Mouse (Mus musculus): ENCODE results near the gene Dglucy. TPM values are rescaled to one million over a fixed set of nuclear protein-coding genes. Genes with fewer than 3 reads are reported as not detected.
A peak's percentile ranks its signal among the peaks of the same experiment; 100 is the strongest.

The Dglucy gene
- total RNA-seq, 2 experiments from 2014 or later, result 3.9 to 5.0 TPM

DNA sequence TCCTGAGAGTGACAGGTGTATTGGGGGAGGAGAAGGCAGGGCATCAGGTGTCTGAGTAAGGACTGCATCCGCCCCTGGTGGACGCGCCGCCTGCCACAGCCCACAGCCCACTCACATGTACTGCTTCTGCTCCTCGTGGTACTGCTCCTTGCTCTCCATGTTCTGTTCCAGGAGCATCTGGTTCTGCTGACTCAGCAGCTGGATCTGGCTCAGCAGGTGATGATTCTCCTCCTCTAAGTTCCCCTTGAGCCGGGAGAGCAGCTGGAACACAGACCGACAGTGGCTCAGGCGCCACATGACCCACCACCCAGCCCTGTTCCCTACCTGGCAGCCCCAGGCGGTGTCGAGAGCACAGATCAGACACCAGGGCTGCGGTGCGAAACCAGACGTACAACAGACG is 152.8 kb downstream of the Dglucy start:
- no peak for DNase-seq

DNA sequence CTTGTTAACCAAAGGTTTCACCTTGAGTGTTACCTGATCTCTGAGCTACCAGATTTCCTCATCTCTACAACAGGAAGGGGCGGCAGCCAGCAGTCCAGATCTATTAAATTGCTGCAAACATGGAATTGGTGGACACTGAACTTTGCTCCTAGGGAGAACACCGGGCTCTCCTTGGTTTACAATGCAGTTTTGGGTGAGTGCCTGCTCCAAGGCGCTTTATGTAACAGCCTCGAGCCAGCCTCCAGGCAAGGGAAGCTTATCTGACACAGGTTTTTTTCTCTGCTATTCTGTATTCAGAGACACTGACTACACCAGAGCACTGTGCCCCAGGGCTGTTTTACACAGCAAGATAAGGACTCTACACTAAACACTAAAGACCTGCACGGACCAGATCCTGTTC is 155.9 kb downstream of the Dglucy start:
- DNase-seq, result no peak

DNA sequence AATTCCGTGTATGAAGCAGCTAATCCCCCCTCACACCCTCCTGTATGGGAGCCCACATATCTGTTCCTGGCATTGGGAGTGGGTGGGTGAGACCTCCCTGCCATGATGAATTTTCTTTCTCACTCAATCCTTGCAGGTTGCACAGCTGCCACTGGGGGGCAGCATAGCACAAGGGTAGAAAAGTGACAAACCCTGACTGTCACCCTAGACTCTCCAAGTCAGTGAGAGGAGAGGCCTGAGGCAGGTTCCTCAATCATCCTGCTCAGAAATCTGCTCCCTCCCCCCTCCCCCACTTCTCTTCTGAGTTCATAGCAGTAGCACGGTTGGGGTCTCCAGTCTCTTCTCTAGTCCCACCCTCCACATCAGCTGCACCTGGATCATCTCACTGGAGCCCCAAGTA is 157.3 kb downstream of the Dglucy start:
- peak; percentile 80 for DNase-seq

DNA sequence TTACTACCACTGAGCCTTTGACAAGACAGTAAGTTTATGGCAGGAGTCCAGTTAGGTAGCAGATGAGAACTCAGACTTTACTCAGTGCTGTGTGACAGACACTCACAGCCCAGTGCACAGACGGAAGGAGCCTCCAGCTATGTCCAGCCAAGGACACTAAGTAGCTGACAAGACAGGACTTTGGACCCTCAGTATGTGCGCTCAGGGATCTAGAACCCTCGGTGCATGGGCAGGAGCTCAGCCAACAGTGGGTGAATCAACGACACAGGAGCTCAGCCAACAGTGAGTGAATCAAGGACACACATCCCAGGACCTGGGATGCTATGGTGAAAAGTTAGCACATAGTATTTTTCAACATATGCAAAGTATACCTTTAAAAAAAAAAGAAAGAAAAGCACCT is 157.9 kb downstream of the Dglucy start:
- DNase-seq, result no peak

DNA sequence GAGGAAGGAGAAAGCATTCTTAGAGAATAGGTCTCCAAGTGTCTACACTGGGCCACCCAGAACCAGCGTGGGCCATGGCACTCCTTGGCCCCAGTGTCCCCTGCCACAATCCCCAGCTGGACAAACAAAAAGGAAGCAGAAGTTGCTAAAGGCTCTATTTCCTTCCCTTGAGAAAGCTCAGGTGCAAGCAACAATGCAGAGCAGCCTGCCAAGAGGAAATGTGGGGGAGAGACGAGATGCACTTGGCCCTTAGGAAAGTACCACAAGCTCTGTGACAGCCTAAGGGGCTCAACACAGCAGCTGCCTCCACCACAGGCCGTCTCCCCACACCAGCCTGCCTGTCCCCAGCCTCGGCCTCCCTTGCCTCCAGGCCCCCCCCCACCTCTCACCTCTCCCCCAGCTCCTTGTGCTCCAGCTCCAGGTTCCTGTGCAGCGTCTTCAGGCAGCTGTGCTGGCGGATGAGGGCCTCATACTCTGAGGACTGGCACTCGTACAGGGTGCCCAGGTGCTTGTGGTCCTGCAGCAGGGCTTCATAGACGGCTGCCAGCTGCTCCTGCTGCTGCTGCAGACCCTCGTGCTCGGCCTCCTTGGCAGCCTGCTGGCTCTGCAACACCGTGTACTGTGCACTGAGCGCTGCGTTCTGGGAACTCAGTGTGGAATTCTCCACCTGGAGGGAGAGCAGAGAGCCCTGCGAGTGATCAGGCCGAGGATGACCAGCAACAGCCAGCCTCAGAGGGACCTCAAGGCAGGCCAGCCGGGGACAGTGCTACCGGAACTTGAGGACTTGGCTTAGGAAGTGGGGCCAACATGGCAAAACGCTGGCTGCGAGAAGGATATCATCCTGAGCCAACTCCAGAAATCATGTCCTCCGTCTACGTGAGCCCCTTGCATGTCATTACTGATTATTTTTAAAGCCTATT is 158.8 kb downstream of the Dglucy start:
- no peak for DNase-seq

DNA sequence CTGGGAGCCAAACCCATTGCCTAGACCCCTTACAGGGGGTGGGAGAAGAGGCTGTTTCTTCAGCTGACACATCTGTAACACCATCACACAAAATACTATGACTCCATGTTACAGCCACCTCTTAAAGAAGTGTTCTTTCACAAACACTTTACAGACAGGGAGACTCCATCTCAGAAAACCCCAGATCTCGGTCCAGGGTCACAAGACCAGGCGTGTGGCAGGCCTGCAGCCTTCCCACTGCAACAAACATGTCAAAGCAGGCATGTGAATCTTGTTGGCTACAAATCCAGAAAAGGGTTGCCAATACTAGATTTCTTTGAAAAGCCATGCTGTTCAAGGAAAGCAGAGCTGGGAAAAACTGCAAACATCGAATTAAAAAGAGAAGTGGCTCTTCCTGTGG is 162.5 kb downstream of the Dglucy start:
- no peak for DNase-seq

DNA sequence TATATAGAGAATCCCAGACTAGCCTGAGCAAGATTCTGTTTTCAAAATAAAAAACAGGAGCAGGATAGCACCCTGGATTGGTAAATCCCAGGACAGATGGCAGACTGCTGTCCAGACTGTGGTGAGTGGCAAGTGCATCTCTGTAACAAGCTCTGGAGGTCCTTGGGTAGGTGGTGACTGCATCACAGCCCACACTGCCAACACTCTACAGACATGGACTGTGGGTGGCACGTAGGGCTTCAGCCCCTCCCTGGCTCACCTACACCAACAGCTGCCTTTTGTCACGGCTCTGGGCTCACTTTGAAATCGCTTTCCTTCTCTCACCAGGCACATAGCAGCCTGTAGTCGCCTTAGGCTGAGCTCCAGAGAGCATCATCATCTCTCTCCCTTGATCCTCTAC is 164.3 kb downstream of the Dglucy start:
- DNase-seq, result no peak

DNA sequence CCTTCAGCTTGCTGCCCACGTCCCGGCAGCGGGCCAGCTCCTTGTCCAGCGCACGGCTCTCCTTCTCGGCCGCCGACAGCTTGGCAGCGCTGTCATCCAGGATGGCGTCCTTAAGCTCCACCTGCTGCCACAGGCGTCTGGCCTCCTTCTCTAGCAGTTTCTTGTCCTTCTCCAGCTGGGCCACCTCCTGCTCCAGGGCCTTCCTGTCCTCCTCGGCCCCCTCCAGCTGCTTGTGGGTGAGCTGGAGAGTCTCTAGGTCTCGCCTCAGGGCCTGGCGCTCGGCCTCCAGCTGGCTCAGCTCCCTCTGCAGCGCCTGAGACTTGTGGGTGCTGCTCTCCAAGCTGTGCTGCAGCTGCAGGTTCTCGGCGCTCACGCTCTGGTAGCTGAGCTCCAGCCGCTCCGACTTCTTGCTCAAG is 166.1 kb downstream of the Dglucy start:
- peak; percentile 36 for DNase-seq

DNA sequence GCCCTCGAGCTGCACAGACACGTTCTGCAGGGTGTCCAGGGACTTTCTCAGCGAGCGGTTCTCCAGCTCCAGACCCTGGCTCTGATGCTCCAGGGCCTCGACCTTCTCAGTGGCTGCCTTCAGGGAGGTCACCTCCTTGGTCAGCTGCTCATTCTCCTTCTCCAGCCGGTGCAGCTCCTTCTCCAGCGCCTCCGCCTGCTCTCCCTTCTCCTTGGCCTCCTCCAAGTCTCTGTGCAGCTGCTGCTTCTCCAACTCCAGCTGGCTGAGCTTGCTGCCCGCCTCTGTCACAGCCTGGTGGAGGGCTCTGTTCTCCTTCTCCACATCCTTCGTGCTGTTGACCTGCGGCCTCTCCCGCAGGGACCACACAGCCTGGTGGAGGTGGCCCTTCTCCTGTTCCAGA is 166.6 kb downstream of the Dglucy start:
- no peak for DNase-seq

DNA sequence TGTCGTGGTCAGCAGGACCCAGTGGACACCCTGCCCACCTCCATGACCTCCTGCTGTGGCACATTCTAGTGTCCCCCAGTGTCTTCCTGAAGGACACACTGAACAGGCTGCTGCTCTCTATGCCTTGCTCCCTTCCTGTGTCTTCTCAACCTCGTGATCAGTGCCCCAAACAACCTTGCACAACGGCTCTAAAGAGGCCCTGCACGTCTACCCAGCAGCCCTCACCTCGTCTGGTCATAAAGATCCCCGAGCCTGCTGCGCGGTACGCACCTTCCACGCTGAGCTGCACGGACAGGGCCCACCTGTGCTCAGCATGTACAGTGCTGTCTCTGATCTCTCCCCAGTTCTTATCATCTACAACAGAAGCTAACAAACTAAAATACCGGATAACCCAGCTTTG is 167.1 kb downstream of the Dglucy start:
- no peak for DNase-seq

Other genes with a start within 250 kb of the Dglucy start
- 10 to 100 TPM; 10.4 to 11.5 TPM for gene Rps6ka5, start 52.1 kb upstream of the Dglucy start, total RNA-seq (2021)
- under 1 TPM; 0.09 to 0.63 TPM for gene Gpr68, start 129.1 kb downstream of the Dglucy start, total RNA-seq (2021)
- gene Ccdc88c, start 250.0 kb downstream of the Dglucy start, total RNA-seq (2021), result 10 to 100 TPM; 49.5 to 57.8 TPM

Measured in gastrocnemius, postnatal 10 days (tissue).